Mouse (Mus musculus) lung, postnatal 0 days (tissue): ENCODE measurements around the gene Ppp6r1. TPM values are rescaled to one million over a fixed set of nuclear protein-coding genes. Genes with fewer than 3 reads are reported as not detected.

ENCODE experiments used
- ATAC-seq: fragments of 200-750 bp; cut with Nextera tagmentation; 2 replicates; pipeline ENCODE4 v1.8.0; 2017; ENCODE audit warnings: moderate library complexity
- DNase-seq: peaks from one replicate; pipeline ENCODE4 v3.0.0-alpha.2; 2016; ENCODE audit warnings: low spot score
- H3K27ac ChIP-seq: fragments of 300-500 bp; sonication (generic); 2 replicates; pipeline ENCODE4 v1.5.1; 2014; ENCODE audit warnings: antibody characterized with exemption, mild to moderate bottlenecking, low read length, mixed read lengths
- H3K27me3 ChIP-seq: fragments of 300-500 bp; sonication (generic); replicated peaks from 2 replicates; pipeline ENCODE4 v1.6.1; 2014; ENCODE audit warnings: low read length, mixed read lengths; ENCODE audit not compliant: insufficient read depth
- H3K36me3 ChIP-seq: fragments of 300-500 bp; sonication (generic); 2 replicates; pipeline ENCODE4 v1.6.1; 2014; ENCODE audit warnings: low read length, mixed read lengths; ENCODE audit not compliant: insufficient read depth
- H3K4me1 ChIP-seq: fragments of 300-500 bp; sonication (generic); 2 replicates; pipeline ENCODE4 v1.6.1; 2014; ENCODE audit warnings: antibody characterized with exemption, low read depth, low read length, mixed read lengths; ENCODE audit not compliant: insufficient read depth
- H3K4me2 ChIP-seq: fragments of 300-500 bp; sonication (generic); replicated peaks from 2 replicates; pipeline ENCODE4 v1.6.1; 2014; ENCODE audit warnings: low read depth, mild to moderate bottlenecking, low read length, moderate library complexity, mixed read lengths
- H3K4me3 ChIP-seq: fragments of 300-500 bp; sonication (generic); 2 replicates; pipeline ENCODE4 v1.5.1; 2014; ENCODE audit warnings: low read depth, low read length
- H3K9ac ChIP-seq: fragments of 300-500 bp; sonication (generic); replicated peaks from 2 replicates; pipeline ENCODE4 v1.6.1; 2014; ENCODE audit warnings: low read depth, mild to moderate bottlenecking
- H3K9me3 ChIP-seq: fragments of 300-500 bp; sonication (generic); 2 replicates; pipeline ENCODE4 v1.6.1; 2016; ENCODE audit warnings: low read length, mixed read lengths
- CTCF ChIP-seq: IDR thresholded peaks from 2 replicates; pipeline ENCODE4 v1.5.1; 2016; ENCODE audit warnings: antibody characterized with exemption, mild to moderate bottlenecking
- EP300 ChIP-seq: IDR thresholded peaks from 2 replicates; pipeline ENCODE4 v1.6.1; 2016; ENCODE audit warnings: antibody characterized with exemption, mild to moderate bottlenecking, control low read depth
- WGBS: fragments of 180-500 bp; shearing (Covaris S2); extraction: QIAGEN DNeasy Blood & Tissue Kit; methylation state at CpG from one replicate; pipeline ENCODE4 v1.1.7; 2014; 5-methylcytosine and 5-hydroxymethylcytosine counted together
- polyA plus RNA-seq: library from polyadenylated mRNA; unstranded; fragments of >200 nt; fragmentation: Nextera tagmentation; extraction: Ambion mirVana; gene quantifications from 2 replicates; pipeline ENCODE4 v1.2.1, GENCODE M21; 2015

Ppp6r1 gene
- polyA plus RNA-seq, 1 experiment from 2014 or later = 6.8 TPM

- Histone ChIP-seq H3K4me3 (no peak overlapping the region), H3K4me1 (no peaks in the 10 kb centered on the region), H3K36me3 (no peaks in the 10 kb centered on the region), H3K9ac (no peak overlapping the region), H3K9me3 (no peaks in the 10 kb centered on the region), H3K27ac (peak overlapping the region; percentile 59; the same call in 1 of the 2 replicates), H3K4me2 (no peak overlapping the region), H3K27me3 (no peaks in the 10 kb centered on the region)
- ATAC-seq (peak; percentile 97), DNase-seq (peak; percentile 90)
- TF ChIP-seq CTCF = no peak
- peak; percentile 52; the same call in 1 of the 2 replicates for TF ChIP-seq EP300
- 57% methylated on average over 4 of the region's 4 CpGs for WGBS
These were observed 13.1 kb upstream of the Ppp6r1 start for GRCm38 (mm10) chr7:4671956-4672355.

GRCm38 (mm10) chr7:4670655-4671255 lies 11.9 kb upstream of the Ppp6r1 start:
- Histone ChIP-seq H3K4me3 (no peak overlapping the region), H3K9ac (no peak overlapping the region), H3K4me2 (no peak overlapping the region), H3K27me3 (no peaks in the 10 kb centered on the region), H3K4me1 (no peaks in the 10 kb centered on the region), H3K36me3 (no peaks in the 10 kb centered on the region), H3K27ac (no peak overlapping the region), H3K9me3 (no peaks in the 10 kb centered on the region)
- ATAC-seq (no peak), DNase-seq (no peak)
- 86% methylated on average over 8 of the region's 8 CpGs for WGBS
- TF ChIP-seq CTCF (no peak), EP300 (no peak)

GRCm38 (mm10) chr7:4669156-4669555 lies 10.3 kb upstream of the Ppp6r1 start:
- Histone ChIP-seq H3K4me2 (no peak overlapping the region), H3K9ac (no peak overlapping the region), H3K36me3 (0 out of 2 replicates have a peak, but pooled peaks cover 5% of the 10 kb centered on the region), H3K4me3 (no peak overlapping the region), H3K4me1 (no peaks in the 10 kb centered on the region), H3K9me3 (no peaks in the 10 kb centered on the region), H3K27ac (no peak overlapping the region), H3K27me3 (no peaks in the 10 kb centered on the region)
- 93% methylated on average over 9 of the region's 9 CpGs for WGBS
- TF ChIP-seq EP300 = no peak
- TF ChIP-seq CTCF = no peak
- ATAC-seq (no peak), DNase-seq (no peak)

GRCm38 (mm10) chr7:4668506-4668905 lies 9.7 kb upstream of the Ppp6r1 start:
- no peak overlapping the region for H3K27ac ChIP-seq
- no peaks in the 10 kb centered on the region for H3K27me3 ChIP-seq
- ATAC-seq = no peak
- 0 out of 2 replicates have a peak, but pooled peaks cover 7% of the 10 kb centered on the region for H3K36me3 ChIP-seq
- no peak overlapping the region for H3K4me3 ChIP-seq
- no peak for DNase-seq
- no peak for TF ChIP-seq EP300
- TF ChIP-seq CTCF = no peak
- H3K4me1 ChIP-seq = no peaks in the 10 kb centered on the region
- no peak overlapping the region for H3K9ac ChIP-seq
- H3K9me3 ChIP-seq = no peaks in the 10 kb centered on the region
- H3K4me2 ChIP-seq = no peak overlapping the region
- WGBS = 96% methylated on average over 8 of the region's 8 CpGs

GRCm38 (mm10) chr7:4666871-4667270 lies 8.1 kb upstream of the Ppp6r1 start:
- Histone ChIP-seq H3K9ac (no peak overlapping the region), H3K4me1 (no peaks in the 10 kb centered on the region), H3K4me3 (no peak overlapping the region), H3K27ac (no peak overlapping the region), H3K9me3 (no peaks in the 10 kb centered on the region), H3K4me2 (no peak overlapping the region), H3K27me3 (no peaks in the 10 kb centered on the region), H3K36me3 (0 out of 2 replicates have a peak, but pooled peaks cover 7% of the 10 kb centered on the region)
- 96% methylated on average over 5 of the region's 5 CpGs for WGBS
- ATAC-seq (no peak), DNase-seq (no peak)
- TF ChIP-seq CTCF (no peak), EP300 (no peak)

GRCm38 (mm10) chr7:4663742-4664141 lies 4.9 kb upstream of the Ppp6r1 start:
- no peak for ATAC-seq
- no peak for TF ChIP-seq CTCF
- no peak for TF ChIP-seq EP300

More at GRCm38 (mm10) chr7:4663742-4664141, 4.9 kb upstream of the Ppp6r1 start:
- no peak overlapping the region for H3K4me3 ChIP-seq
- no peak overlapping the region for H3K9ac ChIP-seq
- H3K4me2 ChIP-seq = no peak overlapping the region
- no peak overlapping the region for H3K27ac ChIP-seq
- DNase-seq = no peak
- H3K27me3 ChIP-seq = no peaks in the 10 kb centered on the region
- 0 out of 2 replicates have a peak, but pooled peaks cover 7% of the 10 kb centered on the region for H3K36me3 ChIP-seq
- H3K4me1 ChIP-seq = no peaks in the 10 kb centered on the region
- WGBS = 84% methylated on average over 2 of the region's 2 CpGs
- H3K9me3 ChIP-seq = no peaks in the 10 kb centered on the region
